Mouse (Mus musculus) monocyte, adult 59 days (primary cell): Measurements from ENCODE around the gene Ikzf1. TPM values are rescaled to one million over a fixed set of nuclear protein-coding genes. Genes with fewer than 3 reads are reported as not detected.

ENCODE experiments used
- total RNA-seq, 2 experiments: library from RNA; stranded (reverse); gene quantifications; one replicate each; pipeline ENCODE4 v1.2.4; 2023

Ikzf1 gene
- 100 to 1,000 TPM; 255 to 264 TPM for total RNA-seq

GRCm38 (mm10) chr11:11684930-11685852 is at the start of gene Ikzf1:
Gene Ikzf1, plus strand, starts transcription at chr11:11685003.

DNA sequence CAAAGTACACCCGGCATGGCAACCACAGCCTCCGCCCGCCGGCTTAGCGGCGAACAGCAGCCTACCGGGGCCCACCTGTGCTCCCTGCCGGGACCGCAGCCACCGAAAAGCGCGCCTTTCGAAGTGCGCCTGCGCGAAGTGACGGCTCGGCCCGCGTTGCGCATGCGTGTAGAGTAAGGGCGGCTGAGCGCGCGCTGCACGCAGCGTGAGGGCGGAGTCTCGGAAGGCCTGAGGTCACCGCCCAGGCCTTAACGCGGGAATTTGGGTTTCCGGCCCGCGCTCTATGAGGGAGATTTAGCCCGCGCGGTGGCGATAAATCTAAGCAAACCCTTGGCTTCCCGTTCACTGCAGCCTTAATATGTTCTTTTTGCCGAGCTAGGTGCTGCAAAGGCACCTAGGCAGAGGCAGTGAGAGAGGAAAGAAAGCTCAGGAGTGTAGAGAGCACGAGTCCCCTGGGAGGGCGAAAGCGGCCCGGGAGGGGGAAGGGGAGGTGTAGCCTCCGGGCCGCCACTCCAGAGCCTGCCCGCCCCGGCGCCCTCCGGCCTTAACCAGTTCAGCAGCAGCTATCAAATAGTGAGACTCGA is 124.1 kb downstream of the Ikzf1 start, which contains the start of gene Fignl1:
TSS of gene Fignl1 (minus strand) at position 143 of the 584 bp plus-strand sequence.

Other genes starting within 250 kb of the Ikzf1 start
- gene Spata48, start 222.9 kb upstream of the Ikzf1 start, total RNA-seq, result 1 to 10 TPM in 1 of 2 experiments, under 1 TPM in 1; 0.61 to 2.3 TPM
- gene Zpbp, start 222.6 kb upstream of the Ikzf1 start, total RNA-seq, result under 1 TPM; 0.10 to 0.30 TPM
- gene 4930512M02Rik, start 57.2 kb upstream of the Ikzf1 start, total RNA-seq, result not detected
- under 1 TPM; 0.45 to 0.61 TPM for gene Fignl1, start 124.0 kb downstream of the Ikzf1 start, total RNA-seq
- gene Ddc, start 213.1 kb downstream of the Ikzf1 start, total RNA-seq, result not detected